22 mouse cellular contexts compared by ENCODE assay signal in the genomic region with DNA sequence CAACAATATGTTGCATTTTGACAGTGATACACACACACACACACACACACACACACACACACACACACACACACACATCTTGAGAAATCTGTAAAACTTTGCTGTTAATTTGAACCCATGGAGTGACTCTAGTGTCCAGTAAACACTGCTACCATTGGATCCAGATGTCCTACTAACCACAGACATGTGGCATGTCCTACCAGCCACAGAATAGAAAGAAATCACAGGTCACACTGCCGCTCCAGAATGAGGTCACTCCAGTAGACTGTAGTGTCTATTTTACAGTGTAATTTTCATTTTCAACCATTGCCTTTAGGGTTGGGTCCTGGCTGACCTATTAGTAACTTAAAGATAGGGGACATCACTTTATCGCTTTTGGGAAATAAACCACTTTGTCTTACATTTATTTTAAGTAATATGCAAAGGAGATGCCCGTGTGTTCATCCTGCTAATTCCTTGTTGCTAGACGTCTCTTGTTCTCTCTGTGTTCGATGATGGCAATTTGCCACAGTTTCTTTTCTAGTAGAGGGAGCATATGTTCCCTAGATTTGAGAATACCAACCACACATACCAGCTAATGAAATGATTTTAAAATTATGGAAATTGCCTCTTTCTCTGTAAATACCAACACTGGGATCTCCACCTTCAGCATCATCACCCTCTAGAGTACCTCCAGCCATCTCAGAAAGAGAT. TPM values are rescaled to one million over a fixed set of nuclear protein-coding genes. Genes with fewer than 3 reads are reported as not detected.
A peak's percentile ranks its signal among the peaks of the same experiment; 100 is the strongest.
DNase-seq lines count a peak whose midpoint lies in the region; ATAC-seq lines count a peak whose summit lies in the region.
"Had no signal": no experiment of that assay in that cellular context is flagged by ENCODE, and none has a peak within 500 bp of the region (broad histone marks: within the 10 kb centered on the region; RNA-seq: fewer than 3 reads in every experiment).

No protein-coding gene starts in this region.

- no peaks in the 10 kb centered on the region for H3K4me1 ChIP-seq in forebrain, embryonic 15.5 days
- no peaks in the 10 kb centered on the region for H3K4me1 ChIP-seq in forebrain, embryonic 11.5 days (replicated peaks; ENCODE audit: control insufficient read depth, insufficient read depth, low read length)
- H3K4me1 ChIP-seq in embryonic facial prominence, embryonic 11.5 days (ENCODE audit: control insufficient read depth, insufficient read depth, low read length), result no peaks in the 10 kb centered on the region
- H3K4me1 ChIP-seq: heart, embryonic 13.5 days; hindbrain, embryonic 12.5 days had no signal

- peak; percentile 18 for DNase-seq in embryo, embryonic 10.5 days (ENCODE audit: low spot score)
- DNase-seq in embryo, embryonic 10 days (ENCODE audit: low spot score), result no peak
- DNase-seq in forebrain, embryonic 11.5 days (ENCODE audit: low spot score), result no peak
- DNase-seq in 3T3-L1 (ENCODE audit: low read depth, low spot score), result peak; percentile 30
- peak; percentile 56 for DNase-seq in embryonic facial prominence, embryonic 11.5 days (ENCODE audit: low spot score)
- DNase-seq in gastrocnemius, postnatal 14 days, result no peak
- DNase-seq: adrenal gland, postnatal 14 days; cerebellum, adult 18-20 months; gastrocnemius, postnatal 25 days; heart, postnatal 4 days; kidney, adult 11 months; kidney, adult 9 months had no signal

- H3K27me3 ChIP-seq in forebrain, embryonic 15.5 days, result no peaks in the 10 kb centered on the region
- no peaks in the 10 kb centered on the region for H3K27me3 ChIP-seq in forebrain, embryonic 11.5 days (ENCODE audit: control insufficient read depth, insufficient read depth, low read length)
- H3K27me3 ChIP-seq in embryonic facial prominence, embryonic 11.5 days (ENCODE audit: control insufficient read depth, insufficient read depth, low read length), result no peaks in the 10 kb centered on the region
- H3K27me3 ChIP-seq: CH12.LX; embryonic facial prominence, embryonic 13.5 days; heart, embryonic 13.5 days; hindbrain, embryonic 12.5 days; Patski had no signal

- no peak overlapping the region for H3K9ac ChIP-seq in forebrain, embryonic 15.5 days (replicated peaks)
- H3K9ac ChIP-seq in forebrain, embryonic 11.5 days (ENCODE audit: low read length), result no peak overlapping the region
- H3K9ac ChIP-seq in embryonic facial prominence, embryonic 11.5 days (replicated peaks; ENCODE audit: low read length), result no peak overlapping the region
- H3K9ac ChIP-seq: embryonic facial prominence, embryonic 13.5 days; heart, embryonic 13.5 days; hindbrain, embryonic 12.5 days had no signal

- no peak overlapping the region for H3K27ac ChIP-seq in forebrain, embryonic 15.5 days (replicated peaks)
- no peak overlapping the region for H3K27ac ChIP-seq in forebrain, embryonic 11.5 days (ENCODE audit: low read depth, low read length)
- H3K27ac ChIP-seq in embryonic facial prominence, embryonic 11.5 days (replicated peaks; ENCODE audit: low read depth, low read length), result no peak overlapping the region
- H3K27ac ChIP-seq: embryonic facial prominence, embryonic 13.5 days; heart, embryonic 13.5 days; hindbrain, embryonic 12.5 days had no signal

- intact Hi-C loops in gastrocnemius, postnatal 14 days (cut with DNase I; ENCODE audit: low total_unique reads), result no loop called here

- peak; percentile 79 for ATAC-seq in forebrain, embryonic 15.5 days (replicated peaks)
- no peak for ATAC-seq in forebrain, embryonic 11.5 days (replicated peaks; ENCODE audit: low FRiP score)
- ATAC-seq in embryonic facial prominence, embryonic 11.5 days (replicated peaks; ENCODE audit: insufficient number of reproducible peaks, low FRiP score, low TSS enrichment, low read depth), result no peak
- ATAC-seq: activated CD4-positive, CD25-positive, alpha-beta regulatory T cell, adult 4 months; hindbrain, embryonic 16.5 days; Patski had no signal

- no peak overlapping the region for H3K4me3 ChIP-seq in forebrain, embryonic 15.5 days
- no peak overlapping the region for H3K4me3 ChIP-seq in forebrain, embryonic 11.5 days (ENCODE audit: low read depth, low read length)
- no peak overlapping the region for H3K4me3 ChIP-seq in embryonic facial prominence, embryonic 11.5 days (ENCODE audit: low read depth, low read length)
- H3K4me3 ChIP-seq: embryonic facial prominence, embryonic 13.5 days; heart, embryonic 13.5 days; hindbrain, embryonic 12.5 days had no signal

- 53% methylated on average over 5 of the region's 5 CpGs for WGBS in forebrain, embryonic 15.5 days
- WGBS in forebrain, embryonic 11.5 days, result 86% methylated on average over 5 of the region's 5 CpGs
- 81% methylated on average over 5 of the region's 5 CpGs for WGBS in embryonic facial prominence, embryonic 11.5 days

- H3K9me3 ChIP-seq in forebrain, embryonic 15.5 days, result no peaks in the 10 kb centered on the region
- no peaks in the 10 kb centered on the region for H3K9me3 ChIP-seq in forebrain, embryonic 11.5 days (ENCODE audit: control insufficient read depth, low read length)
- H3K9me3 ChIP-seq in embryonic facial prominence, embryonic 11.5 days (replicated peaks; ENCODE audit: control insufficient read depth, low read length), result no peaks in the 10 kb centered on the region
- H3K9me3 ChIP-seq: embryonic facial prominence, embryonic 13.5 days; heart, embryonic 13.5 days; hindbrain, embryonic 12.5 days had no signal

- H3K36me3 ChIP-seq in forebrain, embryonic 15.5 days, result no peaks in the 10 kb centered on the region
- no peaks in the 10 kb centered on the region for H3K36me3 ChIP-seq in forebrain, embryonic 11.5 days (ENCODE audit: control insufficient read depth, insufficient read depth, low read length)
- no peaks in the 10 kb centered on the region for H3K36me3 ChIP-seq in embryonic facial prominence, embryonic 11.5 days (replicated peaks; ENCODE audit: control insufficient read depth, insufficient read depth, low read depth, low read length)
- H3K36me3 ChIP-seq: embryonic facial prominence, embryonic 13.5 days; heart, embryonic 13.5 days; hindbrain, embryonic 12.5 days had no signal

- H3K4me2 ChIP-seq in forebrain, embryonic 15.5 days (replicated peaks), result no peak overlapping the region
- H3K4me2 ChIP-seq in forebrain, embryonic 11.5 days (ENCODE audit: low read depth, low read length, severe bottlenecking), result no peak overlapping the region
- H3K4me2 ChIP-seq in embryonic facial prominence, embryonic 11.5 days (ENCODE audit: low read depth, low read length), result no peak overlapping the region
- H3K4me2 ChIP-seq: embryonic facial prominence, embryonic 13.5 days; heart, embryonic 13.5 days; hindbrain, embryonic 12.5 days had no signal

RNA-seq across cellular contexts. Expression of gene Cdh6, which starts 59.2 kb away (rescaled TPM):
- polyA plus RNA-seq in forebrain, embryonic 15.5 days (2015; fragmentation: Nextera tagmentation; extraction: Ambion mirVana), result 9.3 and 10.3 TPM in 2 replicates
- polyA plus RNA-seq in forebrain, embryonic 11.5 days (2014; fragmentation: Nextera tagmentation; extraction: Ambion mirVana), result 12.8 and 14.7 TPM in 2 replicates
- polyA plus RNA-seq in embryonic facial prominence, embryonic 11.5 days (2014; fragmentation: Nextera tagmentation; extraction: Ambion mirVana), result 14.6 and 15.8 TPM in 2 replicates
- 1 to 10 TPM in 1 of 2 experiments, under 1 TPM in 1; 0.78 to 1.3 TPM for total RNA-seq in gastrocnemius, postnatal 14 days (2021)
- total RNA-seq: common myeloid progenitor, adult 5-6 weeks; granulocyte monocyte progenitor cell, adult 5-6 weeks had no signal

Comparison
In these comparisons a context has a peak if more than half of its experiments do, and no peak if none do; other contexts are left out.
1. DNase-seq: peak in embryo, embryonic 10.5 days (single experiment), 3T3-L1 (single experiment) and embryonic facial prominence, embryonic 11.5 days (single experiment); none in embryo, embryonic 10 days (single experiment), forebrain, embryonic 11.5 days (single experiment) and gastrocnemius, postnatal 14 days (single experiment).